Mouse (Mus musculus) cerebellum, adult 9-10 months (tissue): ENCODE data around the gene Akap13.
"Not testable (repeated sequence)": the region's sequence is repeated elsewhere in the genome, so short reads cannot be mapped to it uniquely, and the experiment has no call there.

Source experiments
- DNase-seq: peaks from one replicate; pipeline ENCODE4 v3.0.0; 2022

Akap13 gene

GRCm38 (mm10) chr7:75733166-75733565 is 277.8 kb downstream of the Akap13 start:
- DNase-seq: no peak

DNA sequence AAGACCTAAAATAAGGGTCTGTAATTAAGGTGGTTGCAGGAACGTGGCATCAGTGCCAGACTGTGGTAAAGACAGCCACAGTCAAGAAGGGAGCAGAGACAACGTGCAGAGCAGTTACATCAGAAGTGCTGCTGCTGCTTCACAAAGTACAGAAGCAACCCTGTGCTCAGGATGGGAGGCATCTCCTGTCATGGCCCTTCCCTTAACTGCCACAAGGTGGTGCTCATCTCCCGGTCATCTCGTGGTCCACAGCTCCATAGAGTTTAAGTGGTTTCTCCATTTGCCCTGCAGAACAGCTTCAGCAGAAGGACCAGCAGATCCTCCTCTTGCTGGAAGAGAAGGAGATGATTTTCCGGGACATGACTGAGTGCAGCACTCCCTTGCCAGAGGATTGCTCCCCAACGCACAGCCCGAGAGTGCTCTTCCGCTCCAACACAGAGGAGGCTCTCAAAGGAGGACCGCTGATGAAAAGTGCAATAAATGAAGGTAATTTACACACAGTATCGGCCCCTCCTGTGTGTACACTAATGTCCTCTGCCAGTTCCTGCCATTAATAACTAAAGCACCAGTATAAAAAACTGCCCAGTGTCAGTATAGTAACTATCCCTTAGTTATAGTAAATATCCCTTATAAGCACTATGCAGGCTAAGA is 283.9 kb downstream of the Akap13 start:
- peak; percentile 32 for DNase-seq

- DNase-seq: no peak
Measured at GRCm38 (mm10) chr7:75744528-75744927, 289.2 kb downstream of the Akap13 start.

GRCm38 (mm10) chr7:75744978-75745638 is 289.8 kb downstream of the Akap13 start:
- no peak for DNase-seq

- not testable (repeated sequence) for DNase-seq
Measured at GRCm38 (mm10) chr7:75745969-75746368, 290.6 kb downstream of the Akap13 start.

- no peak for DNase-seq
Measured at GRCm38 (mm10) chr7:75750581-75750980, 295.2 kb downstream of the Akap13 start.

- no peak for DNase-seq
Measured at GRCm38 (mm10) chr7:75751161-75751803, 295.9 kb downstream of the Akap13 start.

DNA sequence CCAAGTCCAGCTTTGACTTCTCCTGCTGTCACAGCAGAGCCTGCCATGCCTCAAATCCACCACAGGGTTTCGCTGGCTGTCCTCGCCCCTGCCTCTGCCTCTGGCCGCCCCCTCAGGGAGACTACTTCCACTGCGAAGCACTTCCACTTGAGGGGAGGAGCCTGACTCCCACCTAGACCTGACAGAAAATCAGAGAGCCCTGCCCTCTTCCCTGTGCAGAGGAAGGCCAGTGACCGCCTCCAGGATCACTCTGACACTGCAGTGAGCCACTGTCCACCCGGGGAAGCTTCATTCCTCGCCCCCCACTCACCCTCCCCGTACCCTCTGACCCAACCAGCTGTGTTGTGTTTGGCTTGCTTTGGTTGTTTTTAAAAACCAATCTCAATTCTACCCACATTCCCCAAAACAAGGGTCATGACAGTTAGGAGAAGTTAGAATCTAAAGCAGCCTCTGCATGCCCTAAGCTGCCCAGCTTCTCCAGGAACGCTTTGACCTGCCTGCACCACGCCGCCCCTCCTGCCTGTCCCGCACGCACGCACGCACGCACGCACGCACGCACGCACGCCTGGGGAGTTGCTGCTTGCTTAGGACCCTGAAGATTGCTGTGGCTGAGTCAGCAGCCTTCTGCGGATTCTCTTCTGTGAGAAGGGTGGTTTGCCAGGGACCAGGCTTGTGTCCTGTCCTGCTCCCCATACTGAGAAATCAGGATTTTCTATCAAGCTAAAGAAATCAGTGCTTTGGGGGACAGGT is 297.3 kb downstream of the Akap13 start:
- no peak for DNase-seq

- no peak for DNase-seq
Measured at GRCm38 (mm10) chr7:75753192-75753783, 298.0 kb downstream of the Akap13 start.

DNA sequence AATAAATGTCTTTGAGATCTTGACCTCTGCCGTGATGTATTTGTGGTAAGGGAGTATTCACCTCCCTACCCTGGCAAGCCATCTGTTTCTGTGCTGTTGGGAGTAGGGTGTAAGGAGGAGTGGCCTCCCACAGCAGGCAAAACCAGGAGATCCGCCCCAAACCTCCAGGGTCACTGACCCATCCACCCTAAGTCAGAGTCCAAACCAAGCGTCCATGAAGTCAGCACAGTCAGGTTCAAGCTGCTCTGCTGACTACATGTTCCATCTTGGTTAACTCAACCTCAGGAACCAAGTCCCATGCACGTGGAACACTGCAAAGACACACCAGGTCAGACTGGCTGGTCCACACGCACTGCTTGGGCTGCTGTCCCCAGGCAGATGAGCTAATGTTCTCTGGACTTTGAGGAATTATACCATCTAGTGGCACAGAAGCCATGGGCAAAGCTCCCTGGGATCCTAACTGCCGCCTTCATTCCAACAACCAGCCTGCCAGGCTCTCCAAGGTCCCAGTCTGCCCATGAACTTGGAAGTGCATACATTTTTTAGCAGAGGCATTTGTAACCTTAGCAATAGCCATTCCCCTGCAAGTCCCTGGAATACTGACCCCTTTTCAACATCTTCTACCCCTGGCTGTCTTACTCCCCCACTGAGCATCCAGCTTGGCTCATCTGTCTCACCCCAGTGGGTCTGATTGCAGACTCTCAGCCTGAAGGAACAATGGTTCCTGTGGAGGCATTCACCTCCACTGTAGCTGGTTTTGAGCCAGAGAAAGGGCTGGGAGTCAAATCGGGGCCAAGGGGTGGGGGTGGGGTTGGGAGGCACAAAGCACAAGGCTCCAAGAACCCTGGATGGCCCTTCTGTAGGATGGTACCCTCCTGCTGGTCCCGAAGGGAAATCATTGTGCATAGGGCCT is 299.5 kb downstream of the Akap13 start:
- no peak for DNase-seq

DNA sequence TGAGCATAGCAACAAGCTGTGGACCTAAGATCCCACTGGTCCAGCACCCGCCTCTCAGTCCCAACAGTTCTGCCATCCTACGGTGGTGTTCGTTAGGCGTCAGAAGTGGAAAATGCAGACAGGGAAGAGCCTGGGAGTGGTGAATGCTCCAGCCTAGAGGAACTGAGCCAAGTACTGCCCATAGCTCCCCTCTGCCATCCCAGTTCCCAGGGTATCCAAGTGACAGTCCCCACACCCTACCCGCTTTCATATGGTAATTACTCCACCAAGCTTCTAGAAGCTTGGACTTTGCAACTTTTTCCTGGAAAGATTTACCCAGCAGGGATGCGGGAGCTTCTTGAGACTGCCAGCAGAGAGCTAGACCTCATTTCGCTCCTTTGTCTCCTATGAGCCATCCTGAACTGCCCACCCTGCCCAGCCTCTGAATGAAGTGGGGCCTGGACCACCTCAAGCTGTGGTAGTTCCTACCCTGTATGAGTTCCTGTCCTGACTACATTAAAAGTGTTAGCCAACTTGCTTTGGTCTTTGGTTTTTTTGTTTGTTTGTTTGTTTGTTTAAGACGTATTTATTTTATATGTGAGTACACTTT is 300.6 kb downstream of the Akap13 start:
- DNase-seq: no peak

GRCm38 (mm10) chr7:75759992-75760514 is 304.7 kb downstream of the Akap13 start:
- DNase-seq: no peak

DNA sequence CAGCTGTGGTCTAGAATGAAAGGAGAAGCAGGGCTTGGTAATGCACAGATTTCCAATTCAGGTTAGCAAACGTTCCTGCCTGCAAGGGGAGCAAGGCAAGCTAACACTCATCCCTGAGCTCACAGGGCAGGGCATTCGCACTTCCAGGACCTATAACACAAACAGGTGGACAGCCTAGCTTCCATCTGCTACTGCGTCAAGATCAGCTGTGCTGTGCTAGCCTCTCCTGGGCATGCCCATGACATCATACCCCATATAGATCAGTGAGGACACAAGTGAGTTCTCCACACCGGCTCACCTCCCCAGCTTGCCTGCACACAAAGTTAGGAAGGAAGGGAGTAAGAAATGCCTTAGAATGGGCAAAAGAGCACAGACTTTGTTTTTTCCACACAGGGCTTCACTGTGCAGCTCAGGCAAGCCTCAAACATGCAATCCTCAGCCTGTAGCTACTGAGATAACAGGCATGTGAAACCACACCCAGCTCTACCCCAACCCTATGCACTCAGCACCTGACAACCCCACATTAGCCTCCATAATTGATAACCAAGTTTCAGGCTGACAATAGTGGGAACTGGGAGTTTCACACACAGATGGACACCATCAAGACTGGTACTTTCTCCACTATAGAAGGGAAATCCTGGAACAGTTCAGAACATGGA is 305.5 kb downstream of the Akap13 start:
- not testable (repeated sequence) for DNase-seq

GRCm38 (mm10) chr7:75762225-75762624 is 306.9 kb downstream of the Akap13 start:
- DNase-seq: peak; percentile 20

GRCm38 (mm10) chr7:75767080-75767769 is 311.9 kb downstream of the Akap13 start:
- DNase-seq: not testable (repeated sequence)

- DNase-seq: no peak
Measured at GRCm38 (mm10) chr7:75768169-75768568, 312.8 kb downstream of the Akap13 start.

DNA sequence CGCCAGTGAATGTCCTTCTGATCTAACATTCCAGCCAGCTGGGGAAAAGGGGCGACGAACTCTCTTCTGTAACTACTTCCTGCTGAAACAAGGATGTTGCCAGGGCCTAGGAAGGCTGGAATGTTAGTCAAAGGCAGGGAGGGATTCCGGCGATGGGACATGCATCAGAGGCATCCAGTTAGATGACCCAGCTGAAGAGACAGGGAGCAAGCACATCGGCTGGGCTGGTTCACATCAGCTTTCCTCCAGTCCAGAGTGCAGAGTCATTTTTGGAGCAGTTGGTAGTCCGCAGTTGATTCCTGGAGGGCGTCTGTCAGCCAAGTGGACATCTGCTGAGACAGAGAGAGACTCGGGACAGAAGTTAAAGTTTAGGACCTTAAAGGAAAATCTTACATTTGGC is 314.6 kb downstream of the Akap13 start:
- DNase-seq: no peak

- not testable (repeated sequence) for DNase-seq
Measured at GRCm38 (mm10) chr7:75774095-75775078, 319.1 kb downstream of the Akap13 start.

DNA sequence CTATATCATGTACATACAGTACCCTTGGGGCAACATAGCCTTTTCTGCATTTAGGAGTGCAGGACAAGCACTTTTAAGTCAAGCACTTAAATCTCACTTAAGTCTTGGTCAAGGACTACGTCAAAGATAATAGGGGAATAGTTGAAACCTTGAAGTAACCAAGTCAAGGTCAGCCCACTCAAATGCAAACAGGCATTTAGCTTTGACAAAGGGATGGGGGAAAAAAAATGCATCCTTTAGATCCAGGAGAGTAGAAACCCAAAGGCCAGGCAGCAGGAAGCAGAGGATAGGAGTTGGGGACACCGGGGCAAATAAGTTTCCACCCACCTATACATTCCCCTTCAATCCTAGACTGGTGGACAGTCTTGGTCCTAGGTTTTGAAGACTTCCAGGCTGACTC is 322.7 kb downstream of the Akap13 start:
- no peak for DNase-seq
